Mouse (Mus musculus) midbrain, postnatal 0 days (tissue): ENCODE data around the gene Cacfd1. TPM values are rescaled to one million over a fixed set of nuclear protein-coding genes. Genes with fewer than 3 reads are reported as not detected.
A peak's percentile ranks its signal among the peaks of the same experiment; 100 is the strongest.

Source experiments
- ATAC-seq: fragments of 200-750 bp; cut with Nextera tagmentation; 2 replicates; pipeline ENCODE4 v1.8.0; 2017; ENCODE audit warnings: moderate number of reproducible peaks, mild to moderate bottlenecking, moderate TSS enrichment, moderate library complexity; ENCODE audit not compliant: low FRiP score
- DNase-seq: peaks from one replicate; pipeline ENCODE4 v3.0.0-alpha.2; 2015; ENCODE audit warnings: low spot score
- H3K27ac ChIP-seq: fragments of 300-500 bp; sonication (generic); 2 replicates; pipeline ENCODE4 v1.5.1; 2014; ENCODE audit warnings: low read depth, mild to moderate bottlenecking, low read length, mixed read lengths
- H3K27me3 ChIP-seq: fragments of 300-500 bp; sonication (generic); 2 replicates; pipeline ENCODE4 v1.6.1; 2014; ENCODE audit warnings: low read length, control low read depth, mixed read lengths; ENCODE audit not compliant: insufficient read depth
- H3K36me3 ChIP-seq: fragments of 300-500 bp; sonication (generic); 2 replicates; pipeline ENCODE4 v1.6.1; 2014; ENCODE audit warnings: low read length, control low read depth, mixed read lengths; ENCODE audit not compliant: insufficient read depth
- H3K4me1 ChIP-seq: fragments of 300-500 bp; sonication (generic); 2 replicates; pipeline ENCODE4 v1.6.1; 2014; ENCODE audit warnings: mild to moderate bottlenecking, control low read depth, antibody characterized with exemption, low read length, mixed read lengths; ENCODE audit not compliant: insufficient read depth
- H3K4me2 ChIP-seq: fragments of 300-500 bp; sonication (generic); 2 replicates; pipeline ENCODE4 v1.6.1; 2014; ENCODE audit warnings: low read depth, mild to moderate bottlenecking, low read length, mixed read lengths; ENCODE audit not compliant: poor library complexity, severe bottlenecking
- H3K4me3 ChIP-seq: fragments of 300-500 bp; sonication (generic); 2 replicates; pipeline ENCODE4 v1.5.1; 2014; ENCODE audit warnings: low read depth, mild to moderate bottlenecking, low read length, moderate library complexity
- H3K9ac ChIP-seq: fragments of 300-500 bp; sonication (generic); replicated peaks from 2 replicates; pipeline ENCODE4 v1.6.1; 2014; ENCODE audit warnings: mild to moderate bottlenecking, low read length, moderate library complexity, mixed read lengths; ENCODE audit not compliant: poor library complexity, severe bottlenecking
- H3K9me3 ChIP-seq: fragments of 300-500 bp; sonication (generic); 2 replicates; pipeline ENCODE4 v1.6.1; 2016; ENCODE audit warnings: low read length, control low read depth
- CTCF ChIP-seq: IDR thresholded peaks from 2 replicates; pipeline ENCODE4 v1.5.1; 2016; ENCODE audit warnings: antibody characterized with exemption, mild to moderate bottlenecking
- WGBS: fragments of 180-500 bp; shearing (Covaris S2); extraction: QIAGEN DNeasy Blood & Tissue Kit; methylation state at CpG from one replicate; pipeline ENCODE4 v1.1.7; 2014; 5-methylcytosine and 5-hydroxymethylcytosine counted together
- polyA plus RNA-seq: library from polyadenylated mRNA; unstranded; fragments of >200 nt; fragmentation: Nextera tagmentation; extraction: Ambion mirVana; gene quantifications from 2 replicates; pipeline ENCODE4 v1.2.1, GENCODE M21; 2015
- total RNA-seq: library from RNA; depleted of rRNA; stranded (reverse); fragments of >200 nt; gene quantifications from 2 replicates; pipeline ENCODE4 v1.2.3, GENCODE M21; 2014

Gene Cacfd1
- total and polyA plus RNA-seq, 2 experiments from 2014 or later = 63.0 to 97.1 TPM

DNA sequence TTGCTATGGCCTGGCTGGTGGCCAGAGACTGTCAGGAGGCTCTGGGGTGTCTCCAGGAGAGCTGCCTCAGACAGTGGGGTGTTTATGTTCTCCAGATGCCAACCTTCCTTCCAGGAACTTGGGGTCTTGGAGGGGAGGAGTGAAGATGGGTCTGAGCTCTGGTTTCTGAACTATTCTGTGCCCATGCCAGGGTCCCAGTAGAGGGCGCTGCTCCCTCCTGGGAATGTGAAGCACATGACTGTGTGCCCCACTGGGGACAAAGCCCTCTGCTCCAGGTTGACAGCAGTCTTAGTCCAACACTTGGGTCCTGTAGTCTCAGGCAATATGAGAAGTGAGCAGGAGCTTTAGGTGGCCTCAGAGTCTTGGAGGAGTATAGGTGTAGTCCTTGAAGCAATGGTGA, 29.6 kb downstream of the Cacfd1 start:
- 10% methylated on average over 1 of the region's 1 CpGs for WGBS
- no peaks in the 10 kb centered on the region for H3K36me3 ChIP-seq
- no peaks in the 10 kb centered on the region for H3K27me3 ChIP-seq
- no peak overlapping the region for H3K4me3 ChIP-seq
- DNase-seq = no peak
- H3K27ac ChIP-seq = no peak overlapping the region
- TF ChIP-seq CTCF = peak; percentile 44
- H3K9ac ChIP-seq = no peak overlapping the region
- no peaks in the 10 kb centered on the region for H3K9me3 ChIP-seq
- no peak overlapping the region for H3K4me2 ChIP-seq
- H3K4me1 ChIP-seq = no peaks in the 10 kb centered on the region
- ATAC-seq = no peak

DNA sequence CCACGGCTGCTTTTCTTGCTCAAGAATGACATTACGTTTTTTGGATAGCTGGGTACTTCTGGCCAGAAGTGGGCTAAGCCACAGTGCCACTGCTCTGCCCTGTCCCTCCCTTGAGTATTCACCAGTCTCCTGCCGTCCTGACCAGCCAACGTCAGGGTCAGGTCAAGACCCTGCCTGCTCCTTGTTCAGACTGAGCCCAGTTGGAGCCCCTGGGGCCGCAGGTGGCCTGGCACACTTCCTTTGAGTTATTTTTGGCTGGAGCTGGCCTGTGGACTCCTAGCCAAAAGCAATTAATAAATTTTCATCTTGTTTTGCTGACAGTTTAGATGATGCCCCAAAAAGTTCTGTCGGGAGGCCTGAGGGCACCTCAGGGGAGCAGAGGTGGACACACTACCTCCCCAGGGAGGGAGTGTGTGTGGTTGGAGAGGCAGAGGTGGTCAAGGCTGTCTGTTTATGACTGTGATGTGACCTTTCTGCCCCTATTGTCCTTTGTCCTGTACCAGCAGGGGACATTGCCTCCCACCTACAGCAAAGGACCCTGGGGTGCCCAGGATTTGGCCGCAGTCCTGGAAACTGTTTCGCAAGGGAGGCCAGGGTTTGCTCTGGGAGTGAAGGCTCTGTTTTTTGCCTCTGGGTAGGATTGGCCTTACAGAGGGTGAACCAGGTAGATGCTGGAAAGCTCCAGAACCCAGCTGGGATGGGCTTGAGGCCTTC, 32.6 kb downstream of the Cacfd1 start:
- H3K27ac ChIP-seq = no peak overlapping the region
- DNase-seq (no peak), ATAC-seq (no peak)
- no peaks in the 10 kb centered on the region for H3K9me3 ChIP-seq
- H3K4me3 ChIP-seq = no peak overlapping the region
- no peaks in the 10 kb centered on the region for H3K4me1 ChIP-seq
- no peak overlapping the region for H3K9ac ChIP-seq
- no peaks in the 10 kb centered on the region for H3K27me3 ChIP-seq
- no peaks in the 10 kb centered on the region for H3K36me3 ChIP-seq
- WGBS = 74% methylated on average over 8 of the region's 8 CpGs
- H3K4me2 ChIP-seq = no peak overlapping the region
- no peak for TF ChIP-seq CTCF

DNA sequence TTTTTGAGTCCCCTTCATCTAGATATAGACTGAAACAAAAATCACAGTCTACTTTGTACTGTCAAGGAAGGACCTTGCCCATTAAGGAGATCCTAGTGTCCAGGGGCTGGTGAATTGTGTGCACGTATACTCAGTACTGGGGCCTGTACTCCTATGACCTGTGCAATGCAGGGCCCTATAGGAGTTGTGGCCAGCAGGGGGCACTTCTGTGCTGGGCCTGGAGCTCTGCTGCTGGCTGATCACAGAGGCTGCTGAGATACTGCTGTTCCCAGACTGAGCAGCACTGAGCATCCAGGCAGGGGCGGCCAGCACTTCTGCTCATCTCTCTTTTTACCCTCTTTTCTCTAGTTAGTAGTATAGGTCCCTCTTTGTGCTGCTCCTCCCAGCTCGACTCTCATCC, 33.7 kb downstream of the Cacfd1 start:
- H3K27me3 ChIP-seq = no peaks in the 10 kb centered on the region
- peak; percentile 90 for DNase-seq
- H3K4me3 ChIP-seq = no peak overlapping the region
- 24% methylated on average over 3 of the region's 3 CpGs for WGBS
- ATAC-seq = peak; percentile 76
- H3K9me3 ChIP-seq = no peaks in the 10 kb centered on the region
- H3K4me1 ChIP-seq = no peaks in the 10 kb centered on the region
- no peak overlapping the region for H3K9ac ChIP-seq
- H3K36me3 ChIP-seq = no peaks in the 10 kb centered on the region
- H3K4me2 ChIP-seq = no peak overlapping the region
- TF ChIP-seq CTCF = peak; percentile 93
- no peak overlapping the region for H3K27ac ChIP-seq

DNA sequence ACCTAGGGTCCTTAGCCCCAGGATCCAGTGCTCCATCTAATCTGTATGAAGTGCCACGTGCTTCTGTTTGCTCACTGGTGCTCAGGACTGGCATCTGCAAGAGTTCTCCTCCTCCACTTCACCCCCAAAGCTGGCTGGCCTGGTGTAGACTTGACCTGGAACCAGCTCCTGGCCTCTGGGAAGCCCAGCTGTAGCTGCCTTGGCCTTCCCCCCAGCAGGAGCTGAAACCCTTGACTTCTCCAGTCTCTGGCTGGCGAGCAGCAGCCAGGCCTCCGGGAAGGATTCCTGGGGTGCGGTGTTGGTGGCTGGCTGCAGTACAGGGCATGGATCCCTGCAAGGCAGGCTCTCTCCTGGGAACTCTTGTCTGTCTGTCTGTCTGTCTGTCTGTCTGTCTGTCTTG, 34.4 kb downstream of the Cacfd1 start:
- no peaks in the 10 kb centered on the region for H3K4me1 ChIP-seq
- TF ChIP-seq CTCF = no peak
- no peak overlapping the region for H3K9ac ChIP-seq
- H3K4me2 ChIP-seq = no peak overlapping the region
- no peaks in the 10 kb centered on the region for H3K27me3 ChIP-seq
- DNase-seq = no peak
- no peak overlapping the region for H3K27ac ChIP-seq
- H3K4me3 ChIP-seq = no peak overlapping the region
- no peak for ATAC-seq
- H3K36me3 ChIP-seq = no peaks in the 10 kb centered on the region
- WGBS = 68% methylated on average over 4 of the region's 4 CpGs
- H3K9me3 ChIP-seq = no peaks in the 10 kb centered on the region

DNA sequence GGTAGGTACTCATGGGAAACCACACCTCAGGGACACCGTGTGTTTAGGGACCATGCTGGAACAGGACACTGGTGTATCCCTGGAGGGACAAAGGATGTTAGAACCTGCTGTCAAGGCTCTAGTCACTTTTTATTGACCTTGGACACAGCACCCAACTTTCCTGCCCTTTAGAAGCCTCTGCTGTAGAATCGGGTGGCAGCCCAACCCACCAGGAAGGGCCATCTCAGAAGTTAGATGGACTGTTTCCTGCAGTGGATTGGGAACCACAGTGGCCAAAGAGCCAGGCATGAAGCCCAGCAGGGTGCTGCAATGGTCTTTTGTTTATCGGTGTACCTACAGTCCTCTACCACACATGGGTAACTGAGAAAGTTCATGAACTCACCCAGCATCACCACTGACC, 34.9 kb downstream of the Cacfd1 start:
- WGBS = 78% methylated on average over 3 of the region's 3 CpGs
- Histone ChIP-seq H3K4me1 (no peaks in the 10 kb centered on the region), H3K4me3 (no peak overlapping the region), H3K9ac (no peak overlapping the region), H3K9me3 (no peaks in the 10 kb centered on the region), H3K36me3 (no peaks in the 10 kb centered on the region), H3K27me3 (no peaks in the 10 kb centered on the region), H3K4me2 (no peak overlapping the region), H3K27ac (no peak overlapping the region)
- ATAC-seq = no peak
- TF ChIP-seq CTCF = no peak
- DNase-seq = no peak

DNA sequence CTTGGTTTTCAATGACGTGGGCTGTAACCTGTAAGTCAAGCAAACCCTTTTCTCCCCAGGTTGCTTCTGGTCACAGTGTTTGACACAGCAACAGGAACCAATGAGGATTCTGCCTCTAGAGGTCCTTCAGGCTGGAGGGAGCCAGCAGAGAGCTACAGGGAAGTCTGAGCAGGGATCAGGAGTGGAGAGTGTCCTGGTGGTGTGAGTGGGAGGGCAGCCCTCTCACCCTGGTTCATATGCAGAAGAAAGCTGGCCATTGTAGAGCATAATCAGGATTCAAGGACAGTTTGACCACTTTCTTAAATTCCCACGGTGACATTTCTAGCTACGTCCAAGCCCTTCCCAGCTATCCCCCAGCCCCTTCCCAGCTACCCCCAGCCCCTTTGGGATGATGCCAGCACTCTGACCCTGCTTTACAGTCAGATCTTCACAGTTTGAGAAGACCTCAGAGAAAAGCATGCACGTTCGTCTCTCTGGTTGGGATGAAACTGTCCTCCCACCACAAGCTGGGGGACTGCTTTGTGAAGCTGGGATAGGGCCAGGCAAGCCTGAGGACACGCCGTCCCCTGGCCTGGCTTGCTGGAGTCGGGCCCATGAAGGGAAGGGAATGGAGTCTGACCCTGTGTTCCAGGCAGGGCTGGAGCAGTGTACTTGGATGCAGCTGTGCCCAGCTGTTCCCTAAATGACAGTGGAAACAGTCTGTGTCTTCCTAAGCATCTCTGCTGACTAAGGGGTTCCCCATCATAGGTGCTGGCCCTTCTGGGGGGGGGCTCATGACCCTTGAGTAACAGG, 36.4 kb downstream of the Cacfd1 start:
- no peaks in the 10 kb centered on the region for H3K27me3 ChIP-seq
- DNase-seq (peak; percentile 40), ATAC-seq (no peak)
- no peak overlapping the region for H3K4me3 ChIP-seq
- no peaks in the 10 kb centered on the region for H3K9me3 ChIP-seq
- H3K4me1 ChIP-seq = no peaks in the 10 kb centered on the region
- WGBS = 52% methylated on average over 8 of the region's 8 CpGs
- H3K9ac ChIP-seq = no peak overlapping the region
- no peak overlapping the region for H3K4me2 ChIP-seq
- TF ChIP-seq CTCF = no peak
- no peaks in the 10 kb centered on the region for H3K36me3 ChIP-seq
- H3K27ac ChIP-seq = no peak overlapping the region
